Mouse (Mus musculus): ENCODE measurements around the gene Hyal2. TPM values are rescaled to one million over a fixed set of nuclear protein-coding genes. Genes with fewer than 3 reads are reported as not detected.

Hyal2 gene
- polyA plus RNA-seq, 1 experiment from 2014 or later: 65.8 TPM

DNA sequence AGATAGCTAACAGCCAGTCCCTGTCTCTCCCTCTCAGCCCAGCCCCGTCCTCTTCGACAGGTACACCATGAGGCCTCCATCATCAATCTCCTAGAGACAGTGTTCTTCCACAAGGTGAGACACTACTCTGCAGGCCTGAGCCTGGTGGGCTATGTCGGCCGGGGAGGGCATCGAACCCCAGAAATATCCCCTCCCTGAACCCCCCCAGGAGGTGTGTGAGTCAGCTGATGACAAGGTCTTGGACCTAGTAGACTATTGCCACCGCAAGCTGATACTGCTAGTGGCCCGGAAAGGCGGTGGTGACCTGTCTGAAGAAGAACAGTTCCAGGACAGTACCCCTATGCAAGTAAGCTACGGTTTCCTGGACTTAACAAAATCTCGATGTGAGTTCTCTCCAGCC is 18.9 kb upstream of the Hyal2 start:
- ATAC-seq (ENCODE audit: low FRiP score, low read depth): no peak
- Histone ChIP-seq H3K36me3 (peaks cover 14% of the 10 kb centered on the region), H3K9ac (no peak overlapping the region), H3K4me3 (no peak overlapping the region), H3K4me2 (no peak overlapping the region), H3K27me3 (peaks cover 45% of the 10 kb centered on the region), H3K27ac (replicated peaks) (no peak overlapping the region), H3K9me3 (no peaks in the 10 kb centered on the region), H3K4me1 (replicated peaks) (peaks cover 41% of the 10 kb centered on the region)
- WGBS: 94% methylated on average over 10 of the region's 10 CpGs

- WGBS: 87% methylated on average over 20 of the region's 20 CpGs
- H3K4me3 ChIP-seq: no peak overlapping the region
- no peak overlapping the region for H3K27ac ChIP-seq (replicated peaks)
- peaks cover 45% of the 10 kb centered on the region for H3K27me3 ChIP-seq
- no peak overlapping the region for H3K4me2 ChIP-seq
- H3K36me3 ChIP-seq: peaks cover 7% of the 10 kb centered on the region
- peaks cover 43% of the 10 kb centered on the region for H3K4me1 ChIP-seq (replicated peaks)
- H3K9me3 ChIP-seq: no peaks in the 10 kb centered on the region
- no peak for ATAC-seq (ENCODE audit: low FRiP score, low read depth)
- H3K9ac ChIP-seq: no peak overlapping the region
Observed at GRCm38 (mm10) chr9:107549297-107550074, 18.3 kb upstream of the Hyal2 start.

DNA sequence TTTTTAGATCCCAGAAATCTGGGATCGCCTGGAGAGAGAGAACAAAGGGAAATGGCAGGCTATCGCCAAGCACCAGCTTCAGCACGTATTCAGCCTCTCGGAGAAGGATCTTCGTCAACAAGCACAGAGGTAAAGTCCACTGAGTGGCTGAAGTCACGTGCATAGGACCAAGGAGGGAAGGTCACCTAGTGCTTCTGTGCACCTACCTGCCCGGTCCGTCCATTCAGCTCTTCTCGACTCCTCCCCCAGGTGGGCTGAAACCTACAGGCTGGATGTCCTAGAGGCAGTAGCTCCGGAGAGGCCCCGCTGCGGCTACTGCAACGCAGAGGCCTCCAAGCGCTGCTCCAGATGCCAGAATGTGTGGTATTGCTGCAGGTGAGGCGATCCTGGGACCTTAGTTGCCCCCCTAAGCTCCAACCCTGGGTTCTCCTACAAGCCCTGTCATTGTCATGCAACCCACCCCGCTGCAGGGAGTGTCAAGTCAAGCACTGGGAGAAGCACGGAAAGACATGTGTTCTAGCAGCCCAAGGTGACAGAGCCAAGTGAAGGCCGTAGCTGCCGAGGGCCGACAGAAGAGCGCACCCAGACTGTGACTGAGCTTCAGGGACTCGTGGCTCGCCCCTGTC is 17.1 kb upstream of the Hyal2 start:
- Histone ChIP-seq H3K27ac (replicated peaks) (no peak overlapping the region), H3K9ac (no peak overlapping the region), H3K4me1 (replicated peaks) (peaks cover 47% of the 10 kb centered on the region), H3K36me3 (no peaks in the 10 kb centered on the region), H3K4me3 (peak overlapping the region; percentile 35; the same call in 1 of the 2 replicates), H3K4me2 (peak overlapping the region; percentile 63), H3K9me3 (no peaks in the 10 kb centered on the region), H3K27me3 (peaks cover 45% of the 10 kb centered on the region)
- WGBS: 29% methylated on average over 23 of the region's 23 CpGs
- ATAC-seq (ENCODE audit: low FRiP score, low read depth): no peak

GRCm38 (mm10) chr9:107551117-107551889 is 16.4 kb upstream of the Hyal2 start, which contains the start of gene Rassf1:
Gene Rassf1, plus strand, starts transcription at chr9:107551555.
- H3K9ac ChIP-seq: peak within 1 kb of the TSS; percentile 39
- H3K9me3 ChIP-seq: no peaks in the 10 kb centered on the region
- H3K27me3 ChIP-seq: peaks cover 45% of the 10 kb centered on the region
- WGBS: 2% methylated on average over 63 of the region's 63 CpGs
- peaks cover 54% of the 10 kb centered on the region for H3K4me1 ChIP-seq (replicated peaks)
- H3K36me3 ChIP-seq: no peaks in the 10 kb centered on the region
- H3K4me2 ChIP-seq: peak within 1 kb of the TSS; percentile 63
- no peak for ATAC-seq (ENCODE audit: low FRiP score, low read depth)
- H3K4me3 ChIP-seq: peak within 1 kb of the TSS; percentile 35
- H3K27ac ChIP-seq (replicated peaks): no peak within 1 kb of the TSS

- H3K4me1 ChIP-seq (replicated peaks): peaks cover 53% of the 10 kb centered on the region
- peak overlapping the region; percentile 63 for H3K4me2 ChIP-seq
- H3K27ac ChIP-seq (replicated peaks): no peak overlapping the region
- no peaks in the 10 kb centered on the region for H3K36me3 ChIP-seq
- H3K27me3 ChIP-seq: peaks cover 45% of the 10 kb centered on the region
- H3K9ac ChIP-seq: peak overlapping the region; percentile 39
- peak overlapping the region; percentile 35 for H3K4me3 ChIP-seq
- H3K9me3 ChIP-seq: no peaks in the 10 kb centered on the region
- WGBS: 13% methylated on average over 8 of the region's 8 CpGs
- no peak for ATAC-seq (ENCODE audit: low FRiP score, low read depth)
Observed at GRCm38 (mm10) chr9:107551890-107552355, 15.8 kb upstream of the Hyal2 start.

DNA sequence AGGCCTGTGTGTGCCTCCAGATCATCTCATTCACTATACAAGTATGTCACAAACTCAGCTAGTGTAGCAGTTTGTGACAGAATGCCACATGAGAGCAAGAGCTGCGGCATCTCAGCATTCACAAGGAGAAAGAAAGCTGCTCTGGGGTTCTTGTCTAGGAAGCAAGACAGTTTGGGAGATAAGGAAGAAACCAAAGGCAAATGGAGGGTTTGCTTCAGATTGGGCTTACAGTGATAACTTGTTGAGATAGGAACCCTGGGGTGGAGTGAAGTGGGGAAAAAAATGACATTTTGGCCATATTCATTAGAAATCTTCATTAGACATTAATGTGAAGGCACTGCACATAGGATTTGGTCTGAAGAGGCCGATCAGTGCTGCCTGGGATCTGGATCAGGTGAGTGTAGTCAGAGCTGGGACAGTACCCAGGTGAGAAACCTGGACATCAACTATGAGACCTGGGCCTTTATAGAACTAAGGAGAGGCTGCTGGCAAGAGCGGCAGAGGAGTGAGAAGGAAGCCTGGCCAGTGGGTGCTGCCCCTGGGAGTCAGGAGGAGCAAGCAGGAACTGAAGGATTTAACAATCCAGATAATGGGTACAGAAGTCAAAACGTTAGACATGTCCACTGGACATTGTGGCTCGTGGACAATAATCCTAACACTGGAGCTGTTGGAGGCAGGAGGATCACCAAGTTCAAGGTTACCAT is 14.9 kb upstream of the Hyal2 start:
- 86% methylated on average over 5 of the region's 5 CpGs for WGBS
- H3K27me3 ChIP-seq: peaks cover 45% of the 10 kb centered on the region
- H3K4me3 ChIP-seq: no peak overlapping the region; the same call in 1 of the 2 replicates
- no peaks in the 10 kb centered on the region for H3K9me3 ChIP-seq
- H3K4me2 ChIP-seq: peak overlapping the region; percentile 87; the same call in 1 of the 2 replicates
- peaks cover 7% of the 10 kb centered on the region for H3K36me3 ChIP-seq
- H3K27ac ChIP-seq (replicated peaks): no peak overlapping the region
- ATAC-seq (ENCODE audit: low FRiP score, low read depth): no peak
- H3K4me1 ChIP-seq (replicated peaks): peaks cover 44% of the 10 kb centered on the region
- H3K9ac ChIP-seq: no peak overlapping the region

- peak overlapping the region; percentile 64 for H3K9ac ChIP-seq
- 7% methylated on average over 37 of the region's 37 CpGs for WGBS
- H3K4me2 ChIP-seq: peak overlapping the region; percentile 87
- H3K27me3 ChIP-seq: peaks cover 44% of the 10 kb centered on the region
- H3K4me1 ChIP-seq (replicated peaks): peaks cover 44% of the 10 kb centered on the region
- peak; percentile 62 for ATAC-seq (ENCODE audit: low FRiP score, low read depth)
- peak overlapping the region; percentile 84 for H3K27ac ChIP-seq (replicated peaks)
- peak overlapping the region; percentile 52 for H3K4me3 ChIP-seq
- H3K9me3 ChIP-seq: no peaks in the 10 kb centered on the region
- peaks cover 15% of the 10 kb centered on the region for H3K36me3 ChIP-seq
Observed at GRCm38 (mm10) chr9:107553541-107554318, 14.0 kb upstream of the Hyal2 start.

DNA sequence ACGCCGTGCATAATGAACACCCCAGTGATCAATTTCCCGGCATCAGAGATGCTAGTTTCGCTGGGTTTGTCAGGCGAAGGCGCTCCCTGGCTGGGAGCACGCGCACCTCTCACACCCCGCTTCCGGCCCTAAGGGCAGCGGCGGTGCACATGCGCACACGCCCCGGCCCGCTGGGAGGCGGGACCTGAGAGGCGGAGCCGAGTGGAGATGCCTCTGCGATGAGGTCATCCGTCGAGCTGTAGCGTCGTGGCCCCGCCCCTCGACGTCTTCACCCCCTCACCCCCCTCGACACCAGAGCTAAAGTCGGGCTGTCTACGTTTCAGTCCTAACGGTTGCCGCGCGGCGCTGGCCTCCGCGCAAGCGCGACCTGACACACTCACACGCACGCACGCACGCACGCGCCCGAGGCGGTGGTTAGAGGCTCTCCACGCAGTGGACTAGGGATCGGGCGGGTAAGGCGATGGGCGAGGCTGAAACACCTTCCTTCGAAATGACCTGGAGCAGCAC is 13.4 kb upstream of the Hyal2 start:
- H3K9ac ChIP-seq: peak overlapping the region; percentile 64
- H3K4me1 ChIP-seq (replicated peaks): peaks cover 44% of the 10 kb centered on the region
- ATAC-seq (ENCODE audit: low FRiP score, low read depth): peak; percentile 95
- no peaks in the 10 kb centered on the region for H3K9me3 ChIP-seq
- peak overlapping the region; percentile 52 for H3K4me3 ChIP-seq
- under 1% methylated on average over 53 of the region's 53 CpGs for WGBS
- H3K36me3 ChIP-seq: peaks cover 22% of the 10 kb centered on the region
- H3K27ac ChIP-seq (replicated peaks): peak overlapping the region; percentile 84
- H3K27me3 ChIP-seq: peaks cover 37% of the 10 kb centered on the region
- peak overlapping the region; percentile 87 for H3K4me2 ChIP-seq

DNA sequence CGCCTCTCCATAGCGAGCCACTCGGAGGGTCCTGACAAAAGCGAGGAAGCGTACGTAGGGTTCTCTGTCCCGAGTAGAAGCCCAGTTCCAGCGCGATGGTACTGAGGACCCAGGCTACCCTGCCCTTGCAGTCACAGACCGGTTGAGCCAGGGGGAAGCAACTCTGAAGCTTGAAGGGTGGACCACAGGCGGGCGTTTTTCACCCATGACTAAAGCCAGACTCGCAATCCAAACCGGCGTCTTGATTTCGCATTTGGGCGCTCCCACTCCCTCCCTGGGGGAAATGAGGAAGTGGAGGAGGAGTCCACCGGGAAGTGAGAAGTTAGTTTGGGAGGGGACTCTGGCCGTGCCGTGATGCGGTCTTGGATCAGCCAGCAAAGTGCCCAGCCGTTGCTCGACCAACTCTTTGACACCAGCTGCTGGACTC is 12.7 kb upstream of the Hyal2 start:
- H3K4me1 ChIP-seq (replicated peaks): peaks cover 44% of the 10 kb centered on the region
- H3K4me2 ChIP-seq: peak overlapping the region; percentile 87
- H3K27me3 ChIP-seq: peaks cover 31% of the 10 kb centered on the region
- H3K4me3 ChIP-seq: peak overlapping the region; percentile 52
- ATAC-seq (ENCODE audit: low FRiP score, low read depth): peak; percentile 44; the same call in 1 of the 2 replicates
- peaks cover 28% of the 10 kb centered on the region for H3K36me3 ChIP-seq
- H3K9ac ChIP-seq: peak overlapping the region; percentile 64
- peak overlapping the region; percentile 84 for H3K27ac ChIP-seq (replicated peaks)
- no peaks in the 10 kb centered on the region for H3K9me3 ChIP-seq
- WGBS: 0% methylated on average over 23 of the region's 23 CpGs

- H3K9ac ChIP-seq: peak overlapping the region; percentile 64
- peaks cover 42% of the 10 kb centered on the region for H3K4me1 ChIP-seq (replicated peaks)
- H3K9me3 ChIP-seq: no peaks in the 10 kb centered on the region
- H3K27ac ChIP-seq (replicated peaks): peak overlapping the region; percentile 84; the same call in 1 of the 2 replicates
- peaks cover 24% of the 10 kb centered on the region for H3K27me3 ChIP-seq
- 48% methylated on average over 2 of the region's 2 CpGs for WGBS
- H3K36me3 ChIP-seq: peaks cover 34% of the 10 kb centered on the region
- peak overlapping the region; percentile 52 for H3K4me3 ChIP-seq
- ATAC-seq (ENCODE audit: low FRiP score, low read depth): no peak
- peak overlapping the region; percentile 87 for H3K4me2 ChIP-seq
Observed at GRCm38 (mm10) chr9:107555701-107556100, 12.0 kb upstream of the Hyal2 start.

Data from hindbrain, embryonic 15.5 days (tissue).